Mouse (Mus musculus): ENCODE results near the gene Pdzd2.

Gene Pdzd2

GRCm38 (mm10) chr15:12566637-12567440 lies 172.9 kb downstream of the Pdzd2 start:
- DNase-seq = no peak

GRCm38 (mm10) chr15:12565281-12565680 lies 174.4 kb downstream of the Pdzd2 start:
- DNase-seq = no peak

DNA sequence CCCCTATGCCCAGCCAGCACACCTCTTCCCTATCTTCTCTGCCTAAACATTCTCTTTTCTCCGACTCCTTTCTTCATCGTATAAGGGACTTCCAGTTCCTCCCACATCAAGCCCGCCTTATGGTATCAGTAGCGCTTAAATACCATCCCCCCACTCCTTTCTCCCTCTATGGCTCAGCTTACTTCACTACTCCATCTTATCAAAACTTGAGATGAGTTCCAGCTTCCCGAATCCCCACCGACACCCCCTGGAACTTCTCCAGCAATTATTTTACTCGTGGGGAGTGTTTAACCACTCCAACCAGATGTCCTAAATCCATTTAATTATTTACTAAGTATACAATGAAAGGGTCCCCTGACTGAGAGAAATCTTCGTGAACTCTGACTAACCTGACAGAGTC lies 179.2 kb downstream of the Pdzd2 start:
- no peak for DNase-seq

- no peak for DNase-seq
Measured at GRCm38 (mm10) chr15:12557663-12558436, 181.9 kb downstream of the Pdzd2 start.

DNA sequence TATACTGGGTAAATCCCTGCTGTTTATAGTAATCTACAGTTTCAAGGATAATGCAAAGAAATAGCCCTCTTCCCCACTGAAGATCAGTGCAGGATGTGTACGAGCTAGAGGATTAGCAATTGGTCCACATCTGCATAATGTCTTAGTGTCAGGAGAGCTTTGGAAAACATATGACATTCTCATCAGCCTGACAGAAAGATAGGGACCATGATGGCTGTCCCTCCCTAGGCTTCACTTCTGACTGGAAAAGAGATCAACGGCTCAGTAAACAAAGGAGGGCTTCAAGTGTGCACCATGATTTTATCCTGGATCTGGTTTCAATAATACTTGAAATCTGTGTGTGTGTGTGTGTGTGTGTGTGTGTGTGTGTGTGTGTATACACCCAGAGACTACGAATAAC lies 186.5 kb downstream of the Pdzd2 start:
- no peak for DNase-seq

- DNase-seq = no peak
Measured at GRCm38 (mm10) chr15:12550919-12551318, 188.8 kb downstream of the Pdzd2 start.

DNA sequence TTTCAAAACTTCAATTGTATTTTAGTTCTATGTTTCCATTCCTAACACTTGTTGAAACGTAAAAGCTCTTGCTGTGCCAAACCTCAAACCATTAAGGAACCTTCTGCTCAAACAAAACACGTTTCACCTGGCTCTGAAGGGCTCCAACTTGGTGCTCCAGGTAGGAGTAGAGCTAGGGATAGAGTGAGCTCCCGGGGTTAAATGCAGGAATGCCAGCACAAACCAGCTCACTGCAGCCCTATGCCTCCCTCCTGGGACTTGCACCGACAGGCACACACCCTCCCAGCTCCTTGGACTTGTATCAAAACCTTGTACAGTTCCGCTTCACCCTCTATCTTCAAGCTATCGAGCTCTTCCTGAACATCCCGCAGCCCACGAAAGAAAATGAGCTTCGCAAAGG lies 189.3 kb downstream of the Pdzd2 start:
- DNase-seq = no peak

DNA sequence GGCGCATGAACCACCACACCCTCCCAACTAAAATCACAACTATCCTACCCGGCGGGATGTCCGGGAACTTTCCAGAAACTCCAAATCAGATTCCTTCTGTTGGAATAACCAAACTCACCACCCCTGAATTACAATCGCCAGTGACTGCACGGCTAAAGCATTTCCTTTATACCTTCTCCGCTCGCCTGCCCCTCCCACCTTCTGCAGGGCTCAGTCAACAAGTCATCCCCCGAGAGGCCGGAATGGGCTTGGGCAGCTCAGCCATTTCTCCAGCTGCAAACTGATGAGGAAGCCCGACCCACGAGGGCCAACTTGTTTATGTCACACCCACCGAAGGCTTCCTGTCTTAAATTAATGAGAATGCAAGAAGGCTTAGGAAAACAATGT lies 189.8 kb downstream of the Pdzd2 start:
- DNase-seq = peak; percentile 10 to 22

GRCm38 (mm10) chr15:12549271-12549918 lies 190.3 kb downstream of the Pdzd2 start:
- DNase-seq = peak; percentile 6 to 7

GRCm38 (mm10) chr15:12548696-12549095 lies 191.0 kb downstream of the Pdzd2 start:
- no peak for DNase-seq

DNA sequence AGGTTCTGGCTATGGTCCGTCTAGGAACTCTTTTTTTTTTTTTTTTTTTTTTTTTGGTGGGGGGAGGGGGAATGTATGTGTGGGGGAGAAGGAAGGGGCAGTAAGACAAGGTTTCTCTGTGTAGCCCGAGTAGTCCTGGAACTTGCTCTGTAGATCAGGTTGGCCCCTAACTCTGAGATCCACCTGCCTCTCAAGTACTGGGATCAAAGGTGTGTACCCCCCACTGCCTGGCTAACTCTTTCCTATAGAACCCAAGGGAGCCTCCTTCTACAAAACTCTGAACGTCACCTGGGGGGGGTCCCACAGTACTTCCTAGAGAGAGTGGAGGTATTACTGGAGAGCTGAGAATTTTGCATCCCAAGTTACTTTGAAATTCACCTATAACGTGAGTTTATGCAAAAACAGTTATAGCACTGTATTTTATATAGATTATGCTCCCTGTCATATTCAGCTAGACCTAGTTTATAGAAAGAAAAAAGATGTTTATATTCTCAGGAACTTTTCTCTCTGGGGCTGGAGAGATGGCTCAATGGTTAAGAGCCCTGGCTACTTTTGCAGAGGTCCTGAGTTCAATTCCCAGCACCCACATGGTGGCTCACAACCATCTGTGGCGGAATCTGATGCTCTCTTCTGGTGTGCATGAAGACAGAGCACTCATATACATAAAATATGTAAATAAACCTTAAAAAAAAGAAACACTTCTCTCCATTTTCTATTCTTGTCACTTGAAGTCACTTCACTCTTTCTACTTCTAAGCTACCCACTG lies 191.9 kb downstream of the Pdzd2 start:
- no peak for DNase-seq

- DNase-seq = no peak
Measured at GRCm38 (mm10) chr15:12546781-12547180, 192.9 kb downstream of the Pdzd2 start.

- no peak for DNase-seq
Measured at GRCm38 (mm10) chr15:12545671-12546070, 194.1 kb downstream of the Pdzd2 start.

GRCm38 (mm10) chr15:12545220-12545619 lies 194.5 kb downstream of the Pdzd2 start:
- no peak for DNase-seq

DNA sequence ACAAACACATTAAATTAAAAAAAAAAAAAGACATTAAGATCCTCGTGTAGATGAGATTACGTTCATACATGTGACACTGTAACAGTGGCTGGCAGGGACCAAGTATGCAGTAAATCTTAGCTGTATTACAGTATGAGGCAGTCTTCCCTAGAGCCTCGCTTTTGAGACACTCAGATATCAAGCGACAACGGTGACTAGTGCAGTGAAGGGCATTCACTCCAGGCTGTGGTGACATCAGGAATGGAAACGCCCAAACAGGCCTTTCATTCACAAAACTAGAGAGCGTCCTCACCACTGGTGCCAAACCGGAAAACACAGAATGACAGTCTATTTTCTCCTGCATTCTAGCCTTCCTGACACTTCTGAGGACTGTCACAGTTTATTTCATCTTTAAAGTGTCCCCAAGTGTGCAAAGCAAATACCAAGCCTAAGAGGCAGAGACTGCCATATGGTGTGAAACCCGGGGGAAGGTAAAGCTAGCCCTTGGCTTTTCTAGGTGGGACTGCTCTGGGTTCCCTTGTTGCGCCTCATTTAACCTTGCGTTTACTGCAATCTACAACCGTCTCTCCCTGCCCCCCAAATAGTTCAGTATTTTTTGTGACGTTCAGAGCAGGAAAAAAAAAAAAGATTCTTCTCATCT lies 195.9 kb downstream of the Pdzd2 start:
- no peak for DNase-seq

DNA sequence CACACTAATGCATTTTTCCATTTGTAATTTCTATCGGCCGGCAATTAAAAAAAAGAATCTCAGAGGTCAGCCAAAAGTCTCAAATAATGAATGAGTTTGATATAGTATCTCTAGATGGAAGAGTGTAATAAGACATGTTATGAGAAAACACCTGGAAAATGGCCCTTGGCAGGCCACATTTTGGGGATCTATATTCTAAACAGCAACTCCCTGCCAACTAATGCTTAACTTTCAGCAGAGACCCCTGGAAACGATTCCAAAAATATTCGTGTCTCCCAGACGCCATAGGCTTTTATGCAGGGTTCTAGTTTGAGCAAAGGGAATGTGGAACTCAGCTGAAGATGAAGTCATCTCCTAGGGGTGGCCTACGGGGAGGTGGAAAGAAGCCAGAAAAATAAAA lies 197.4 kb downstream of the Pdzd2 start:
- no peak for DNase-seq

GRCm38 (mm10) chr15:12539618-12540302 lies 200.0 kb downstream of the Pdzd2 start:
- DNase-seq = no peak

DNA sequence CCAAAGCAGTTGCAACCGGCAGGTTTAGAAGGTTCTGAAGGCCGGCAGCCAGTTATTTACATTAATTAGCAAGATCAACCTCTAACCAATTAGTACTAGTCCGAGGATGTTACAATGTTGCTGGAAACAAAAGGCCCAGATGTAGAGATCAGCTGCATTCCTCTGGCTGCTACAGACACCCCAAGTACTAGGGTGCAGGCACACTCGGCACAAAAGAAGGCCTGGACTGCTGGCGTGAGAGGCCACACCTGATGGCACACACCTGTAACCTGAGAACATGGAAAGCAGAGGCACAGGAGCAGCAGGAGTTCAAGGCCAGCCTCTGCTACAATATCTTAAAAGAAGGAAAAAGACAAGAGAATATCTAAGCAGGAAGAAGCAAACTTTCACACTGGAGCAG lies 206.5 kb downstream of the Pdzd2 start:
- DNase-seq = no peak

DNA sequence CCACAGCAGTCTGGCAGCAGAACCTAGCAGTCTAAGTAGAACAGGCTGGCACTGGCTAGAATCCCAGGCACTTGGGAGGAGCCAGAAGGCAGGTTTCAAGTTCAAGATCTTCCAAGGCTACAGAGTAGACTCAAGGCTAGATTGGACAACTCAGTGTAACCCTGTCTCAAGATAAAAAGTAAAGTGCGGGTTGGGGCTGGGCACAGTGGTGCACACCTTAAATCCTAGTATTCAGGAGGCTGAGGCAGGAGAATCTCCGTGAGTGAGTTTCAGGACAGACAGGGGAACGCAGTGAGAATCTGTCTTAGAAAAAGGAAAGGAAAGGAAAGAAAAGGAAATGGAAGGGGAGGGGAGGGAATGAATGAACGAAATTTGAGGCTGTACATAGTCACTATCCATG lies 207.2 kb downstream of the Pdzd2 start:
- DNase-seq = no peak

DNA sequence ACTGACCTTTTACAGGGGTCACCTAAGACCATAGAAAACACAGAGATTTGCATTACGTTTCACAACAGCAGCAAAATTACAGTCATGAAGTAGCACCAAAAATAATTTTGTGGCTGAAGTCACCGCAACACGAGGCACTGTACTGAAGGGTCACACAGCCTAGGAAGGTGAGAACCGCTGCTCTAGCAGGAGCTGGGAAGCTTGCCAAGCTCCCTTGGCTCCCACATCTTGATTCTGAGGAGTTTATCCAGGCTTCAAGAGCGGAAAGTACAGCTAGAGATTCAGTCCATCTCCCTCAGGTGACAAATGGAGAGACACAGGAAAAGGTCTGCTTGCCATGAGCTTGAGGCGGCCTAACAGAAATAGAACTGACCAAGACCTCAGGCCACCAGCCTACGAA lies 216.9 kb downstream of the Pdzd2 start:
- DNase-seq = no peak

DNA sequence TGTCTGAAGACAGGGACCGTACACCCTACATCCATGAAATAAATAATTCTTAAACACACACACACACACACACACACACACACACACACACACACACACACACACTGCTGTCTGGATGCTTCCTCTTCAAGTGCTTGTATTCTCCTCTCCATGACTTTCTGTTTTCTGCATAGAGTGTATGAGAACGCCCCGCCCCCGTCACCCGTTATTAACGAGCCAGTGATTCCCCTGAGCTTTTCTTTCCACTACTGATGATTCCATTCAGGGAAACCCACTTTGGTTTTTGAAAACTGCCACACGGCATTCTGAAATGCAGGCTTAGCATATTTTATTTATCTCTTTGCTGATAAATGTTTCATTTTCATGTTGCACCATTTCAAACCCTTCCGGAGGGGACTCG lies 219.4 kb downstream of the Pdzd2 start:
- no peak for DNase-seq

Measured in thymus, adult 18-20 months (tissue).